Mouse (Mus musculus) monocyte, adult 2 months (primary cell): ENCODE measurements around the gene Olfr1214.
"Not testable (repeated sequence)": the region's sequence is repeated elsewhere in the genome, so short reads cannot be mapped to it uniquely, and the experiment has no call there.

Source experiments
- DNase-seq, 2 experiments: peaks; one replicate each; pipeline ENCODE4 v3.0.0; 2022; ENCODE audit warnings: low spot score in 2 of 2, low read depth in 1 of 2

Olfr1214 gene

GRCm38 (mm10) chr2:88992553-88992952 lies at the start of gene Olfr1214:
Gene Olfr1214 (minus strand): TSS chr2:88992653.
- DNase-seq: no peak

- DNase-seq: no peak
Measured at GRCm38 (mm10) chr2:89031965-89032364, 39.5 kb upstream of the Olfr1214 start, which contains the start of gene Olfr1217. Gene Olfr1217 (minus strand): TSS chr2:89032065.

GRCm38 (mm10) chr2:89021436-89021835 lies 29.0 kb upstream of the Olfr1214 start:
- DNase-seq: not testable (repeated sequence)

GRCm38 (mm10) chr2:89018240-89018639 lies 25.8 kb upstream of the Olfr1214 start, which contains the start of gene Olfr1216:
Gene Olfr1216 (minus strand): TSS chr2:89018340.
- no peak for DNase-seq

- no peak for DNase-seq
Measured at GRCm38 (mm10) chr2:89006873-89007272, 14.4 kb upstream of the Olfr1214 start, which contains the start of gene Olfr1215. Gene Olfr1215 (minus strand): TSS chr2:89006973.

- no peak for DNase-seq
Measured at GRCm38 (mm10) chr2:88980181-88980580, 12.3 kb downstream of the Olfr1214 start, which contains the start of gene Gm13762. Gene Gm13762 (minus strand): TSS chr2:88980281.

GRCm38 (mm10) chr2:88953669-88954068 lies 38.8 kb downstream of the Olfr1214 start, which contains the start of gene Olfr1212:
Gene Olfr1212 (plus strand): TSS chr2:88953969.
- DNase-seq: no peak

GRCm38 (mm10) chr2:88938011-88938410 lies 54.4 kb downstream of the Olfr1214 start, which contains the start of gene Olfr1211:
Gene Olfr1211 (minus strand): TSS chr2:88938111.
- no peak for DNase-seq
